Mouse (Mus musculus) layer of hippocampus, adult 18-20 months (tissue): Measurements from ENCODE around the gene Hjurp. TPM values are rescaled to one million over a fixed set of nuclear protein-coding genes. Genes with fewer than 3 reads are reported as not detected.

Experiments used
- DNase-seq, 2 experiments: peaks; one replicate each; pipeline ENCODE4 v3.0.0; 2022; ENCODE audit warnings: low spot score in 2 of 2
- long read RNA-seq: library from polyadenylated mRNA; stranded (forward); transcript quantifications from one replicate; pipeline ENCODE4 v2.0.0, GENCODE M21; 2021
- total RNA-seq, 2 experiments: library from RNA; stranded (reverse); gene quantifications; 2 replicates each; pipeline ENCODE4 v1.2.3; 2021

Gene Hjurp
- total RNA-seq: 10 to 100 TPM; 33.1 to 39.1 TPM
- long read RNA-seq, full-length matches to known transcripts: 4 of 5 reads
- long read RNA-seq, partial matches to known transcripts: 0 of 5 reads
- long read RNA-seq, other reads (novel, unspliced or antisense): 1 of 5 reads

- peak; percentile 100 for DNase-seq
Observed at GRCm38 (mm10) chr1:88277098-88277817, at the start of gene Hjurp, which contains the start of gene Trpm8. Gene Hjurp (minus strand): TSS chr1:88277633. Gene Trpm8 (plus strand): TSS chr1:88277661.

- DNase-seq: no peak
Observed at GRCm38 (mm10) chr1:88323101-88323500, 45.7 kb upstream of the Hjurp start.

- no peak for DNase-seq
Observed at GRCm38 (mm10) chr1:88322146-88322545, 44.7 kb upstream of the Hjurp start.

- peak in 1 of 2 experiments; percentile 36 for DNase-seq
Observed at GRCm38 (mm10) chr1:88320821-88321395, 43.5 kb upstream of the Hjurp start.

- peak in 1 of 2 experiments; percentile 63 for DNase-seq
Observed at GRCm38 (mm10) chr1:88318531-88319060, 41.2 kb upstream of the Hjurp start.

GRCm38 (mm10) chr1:88317279-88317678 lies 39.8 kb upstream of the Hjurp start:
- DNase-seq: no peak

- DNase-seq: no peak
Observed at GRCm38 (mm10) chr1:88310349-88310748, 32.9 kb upstream of the Hjurp start.

- no peak for DNase-seq
Observed at GRCm38 (mm10) chr1:88309905-88310304, 32.5 kb upstream of the Hjurp start.

GRCm38 (mm10) chr1:88309020-88309419 lies 31.6 kb upstream of the Hjurp start:
- no peak for DNase-seq

- DNase-seq: no peak
Observed at GRCm38 (mm10) chr1:88307180-88307579, 29.7 kb upstream of the Hjurp start.

- no peak for DNase-seq
Observed at GRCm38 (mm10) chr1:88306543-88306942, 29.1 kb upstream of the Hjurp start.

- no peak for DNase-seq
Observed at GRCm38 (mm10) chr1:88305018-88305795, 27.8 kb upstream of the Hjurp start.

- no peak for DNase-seq
Observed at GRCm38 (mm10) chr1:88304261-88304985, 27.0 kb upstream of the Hjurp start.

- DNase-seq: no peak
Observed at GRCm38 (mm10) chr1:88303762-88304161, 26.3 kb upstream of the Hjurp start.

GRCm38 (mm10) chr1:88302057-88302740 lies 24.8 kb upstream of the Hjurp start:
- no peak for DNase-seq

- DNase-seq: no peak
Observed at GRCm38 (mm10) chr1:88301121-88302014, 23.9 kb upstream of the Hjurp start.

GRCm38 (mm10) chr1:88300301-88301050 lies 23.0 kb upstream of the Hjurp start:
- no peak for DNase-seq

- DNase-seq: no peak
Observed at GRCm38 (mm10) chr1:88299529-88299945, 22.1 kb upstream of the Hjurp start.
